Mouse (Mus musculus): ENCODE data around the gene Gm43302.
"Not testable (repeated sequence)": the region's sequence is repeated elsewhere in the genome, so short reads cannot be mapped to it uniquely, and the experiment has no call there.

The Gm43302 gene

DNA sequence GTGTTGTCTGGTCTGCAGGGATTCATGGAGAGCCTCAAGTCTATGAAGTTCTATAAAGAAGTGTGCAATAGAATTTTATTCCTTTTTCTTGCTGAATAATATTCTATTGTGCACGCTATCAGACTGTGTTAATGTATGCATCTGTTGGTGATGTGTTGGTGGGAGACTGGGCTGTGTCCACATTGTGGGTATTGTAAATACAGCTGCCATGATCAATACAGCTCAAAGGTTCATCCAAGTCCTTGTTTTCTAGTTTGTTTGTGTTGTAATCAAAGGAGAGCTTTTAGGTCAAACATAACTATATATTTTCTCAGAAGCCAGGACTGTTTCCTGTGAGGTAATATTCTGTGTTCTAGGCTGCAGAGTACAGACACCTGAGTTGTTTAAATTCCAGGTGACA lies 94.3 kb downstream of the Gm43302 start:
- not testable (repeated sequence) for DNase-seq (ENCODE audit: low read depth)

DNA sequence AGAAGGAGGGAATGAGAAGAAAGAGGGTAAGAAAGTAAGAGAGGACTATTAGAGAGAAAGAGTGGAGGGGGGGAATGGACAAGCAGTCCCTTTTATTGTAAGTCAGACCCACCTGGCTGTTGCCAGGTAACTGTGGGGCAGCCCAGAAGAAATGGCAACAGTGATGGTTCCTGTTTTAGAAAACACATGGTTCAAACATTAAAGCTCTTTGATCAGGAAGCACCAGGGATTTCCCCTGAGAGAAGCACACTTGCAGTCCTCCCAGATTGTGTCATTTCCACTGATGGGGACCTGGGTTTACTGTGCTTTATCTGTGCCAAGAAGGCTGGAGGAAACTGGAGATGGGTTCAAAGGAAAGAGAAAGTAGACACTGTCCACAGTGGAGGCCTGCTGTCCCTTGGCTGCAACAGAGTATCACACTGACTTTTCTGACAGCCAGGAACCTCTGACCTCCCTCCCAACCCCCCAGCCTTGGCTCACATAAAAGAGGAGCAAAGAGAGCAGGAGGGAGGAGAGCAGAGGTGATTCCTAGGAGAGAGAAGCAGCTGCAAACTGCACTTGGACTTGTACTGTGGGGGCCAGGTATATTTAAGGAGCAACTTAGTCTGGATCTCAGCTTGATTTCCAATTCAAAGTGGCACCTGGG lies 95.5 kb downstream of the Gm43302 start:
- not testable (repeated sequence) for DNase-seq (ENCODE audit: low read depth)

DNA sequence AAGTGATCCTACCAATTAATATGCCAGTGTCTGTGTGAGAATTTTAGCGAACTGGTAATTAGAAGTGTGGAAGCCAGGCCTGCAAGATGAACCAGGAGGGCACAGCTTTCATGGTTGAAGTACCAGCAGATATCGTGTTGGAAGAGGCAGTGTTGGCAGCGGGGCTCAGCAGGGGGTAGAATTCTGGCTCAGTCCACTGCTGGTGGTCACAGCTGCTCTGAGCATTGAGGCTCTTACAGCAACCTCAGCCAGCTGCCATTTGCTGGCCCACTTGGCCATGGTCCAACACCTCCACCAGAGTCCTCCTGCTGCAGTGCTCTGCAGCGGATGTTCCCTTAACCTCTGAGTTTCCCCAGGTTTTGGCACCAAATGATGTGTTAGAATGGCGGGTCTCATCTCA lies 97.2 kb downstream of the Gm43302 start:
- not testable (repeated sequence) for DNase-seq (ENCODE audit: low read depth)

DNA sequence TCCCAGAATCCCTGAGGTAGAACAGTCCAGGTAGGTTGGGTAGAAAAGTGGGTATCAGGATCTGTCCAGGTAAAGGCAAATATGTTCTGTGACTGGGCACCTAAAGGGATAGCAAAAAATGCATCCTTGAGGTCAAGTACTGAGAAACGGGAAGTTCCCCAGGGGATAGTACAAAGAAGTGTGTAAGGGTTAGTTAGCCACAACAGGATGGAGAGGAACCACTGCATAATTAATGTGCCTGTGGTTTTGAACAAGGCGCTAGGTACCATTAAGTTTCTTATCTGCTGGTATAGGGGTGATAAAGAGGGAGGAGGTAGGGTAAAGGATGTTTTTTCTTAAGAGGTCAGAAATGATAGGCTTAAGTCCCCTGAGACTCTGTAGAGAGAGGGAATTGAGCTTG lies 101.0 kb downstream of the Gm43302 start:
- not testable (repeated sequence) for DNase-seq (ENCODE audit: low read depth)

DNA sequence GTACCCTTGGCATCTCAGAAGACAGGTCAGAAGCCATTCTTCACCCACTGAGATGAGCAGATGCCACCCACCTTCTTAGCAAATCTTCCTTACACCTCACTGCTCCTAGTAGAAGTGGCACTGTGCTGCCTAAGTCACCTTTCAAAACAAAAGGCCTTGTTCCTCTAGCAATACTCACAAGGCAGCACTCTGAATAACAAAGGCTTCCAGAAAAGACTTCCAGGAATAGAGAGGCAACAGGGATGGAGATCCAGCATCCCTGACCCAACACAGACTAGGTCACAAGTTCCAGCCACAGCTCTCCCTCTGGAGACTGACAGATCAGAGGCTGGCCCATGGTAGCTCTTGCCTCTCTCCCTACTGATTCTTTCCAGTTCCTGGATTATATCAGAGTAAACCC lies 112.0 kb downstream of the Gm43302 start:
- no peak for DNase-seq (ENCODE audit: low read depth)

Measured in fibroblast of lung, adult 2 months (primary cell).